In the genomic region with DNA sequence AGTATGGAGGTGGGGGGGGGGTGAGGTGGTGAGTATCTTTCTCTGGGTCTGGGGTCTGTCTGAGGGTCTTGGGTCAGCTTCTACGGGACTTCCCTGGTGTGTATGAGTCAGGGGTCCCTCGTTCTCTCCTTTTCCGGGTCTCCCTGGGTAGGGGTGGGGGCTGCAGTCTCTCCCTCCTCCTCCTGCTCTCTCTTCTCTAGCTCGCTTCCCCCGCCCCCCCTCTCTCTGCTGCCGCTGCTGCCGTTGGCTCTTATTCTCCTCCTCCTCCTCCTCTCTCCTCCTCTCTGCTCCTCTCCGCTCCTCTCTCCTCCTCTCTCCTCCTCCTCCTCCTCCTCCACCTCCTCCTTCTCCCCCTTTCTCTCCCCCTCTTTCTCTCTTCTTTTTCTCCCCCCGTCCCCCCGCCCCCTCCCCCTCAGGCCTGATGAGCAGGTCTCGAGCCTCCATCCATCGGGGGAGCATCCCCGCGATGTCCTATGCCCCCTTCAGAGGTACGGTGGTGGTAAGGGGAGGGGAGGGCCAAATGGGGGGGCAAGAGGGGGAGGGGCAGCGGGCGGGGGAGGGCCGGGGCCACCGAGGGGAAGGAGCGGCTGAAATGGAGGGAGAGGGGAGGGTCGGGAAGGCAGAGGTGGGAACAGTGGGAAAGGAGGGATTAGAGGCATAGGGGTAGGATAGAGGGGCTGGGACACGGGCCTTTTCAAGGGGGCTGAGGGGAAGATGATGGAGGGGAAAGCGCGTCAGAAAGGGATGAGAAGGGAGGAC, we compare ENCODE assay signal across 8 mouse cellular contexts. TPM values are rescaled to one million over a fixed set of nuclear protein-coding genes. Genes with fewer than 3 reads are reported as not detected.
DNase-seq lines count a peak whose midpoint lies in the region; ATAC-seq and TF ChIP-seq lines count a peak whose summit lies in the region.

A gene (plus strand): TSS at position 223 of the 759 bp plus-strand sequence.

- under 1% methylated on average over 18 of the region's 24 CpGs for WGBS in hindbrain, embryonic 12.5 days
- WGBS in limb, embryonic 12.5 days = 1% methylated on average over 22 of the region's 24 CpGs
- WGBS in neural tube, embryonic 13.5 days = 2% methylated on average over 23 of the region's 24 CpGs

- peaks cover 10% of the 10 kb centered on the region; the same call in 1 of the 2 replicates for H3K36me3 ChIP-seq in hindbrain, embryonic 12.5 days
- H3K36me3 ChIP-seq in limb, embryonic 12.5 days = peaks cover 22% of the 10 kb centered on the region
- H3K36me3 ChIP-seq in neural tube, embryonic 13.5 days = peaks cover 13% of the 10 kb centered on the region

- H3K4me2 ChIP-seq in hindbrain, embryonic 12.5 days (replicated peaks) = peak within 1 kb of the TSS; percentile 82
- H3K4me2 ChIP-seq in limb, embryonic 12.5 days = peak within 1 kb of the TSS; percentile 85
- H3K4me2 ChIP-seq in neural tube, embryonic 13.5 days = peak within 1 kb of the TSS; percentile 83

- H3K9me3 ChIP-seq in hindbrain, embryonic 12.5 days (replicated peaks) = no peaks in the 10 kb centered on the region
- H3K9me3 ChIP-seq in limb, embryonic 12.5 days = no peaks in the 10 kb centered on the region
- no peaks in the 10 kb centered on the region for H3K9me3 ChIP-seq in neural tube, embryonic 13.5 days

- H3K27ac ChIP-seq in layer of hippocampus, adult 2 months = peak within 1 kb of the TSS; percentile 99
- H3K27ac ChIP-seq in hindbrain, embryonic 12.5 days = peak within 1 kb of the TSS; percentile 98
- H3K27ac ChIP-seq in limb, embryonic 12.5 days = peak within 1 kb of the TSS; percentile 95
- H3K27ac ChIP-seq in neural tube, embryonic 13.5 days (replicated peaks) = peak within 1 kb of the TSS; percentile 97

- H3K4me3 ChIP-seq in layer of hippocampus, adult 2 months = peak within 1 kb of the TSS; percentile 65
- H3K4me3 ChIP-seq in hindbrain, embryonic 12.5 days = peak within 1 kb of the TSS; percentile 56
- H3K4me3 ChIP-seq in limb, embryonic 12.5 days (replicated peaks) = peak within 1 kb of the TSS; percentile 69
- peak within 1 kb of the TSS; percentile 66 for H3K4me3 ChIP-seq in neural tube, embryonic 13.5 days

- no peak for ATAC-seq in hindbrain, embryonic 12.5 days (ENCODE audit: low FRiP score)
- ATAC-seq in limb, embryonic 12.5 days (ENCODE audit: insufficient number of reproducible peaks, insufficient read depth, low FRiP score, low TSS enrichment, low read depth) = no peak
- no peak for ATAC-seq in neural tube, embryonic 13.5 days (ENCODE audit: low read depth)

- peaks cover 55% of the 10 kb centered on the region for H3K4me1 ChIP-seq in hindbrain, embryonic 12.5 days
- peaks cover 57% of the 10 kb centered on the region for H3K4me1 ChIP-seq in limb, embryonic 12.5 days (replicated peaks)
- H3K4me1 ChIP-seq in neural tube, embryonic 13.5 days (replicated peaks) = peaks cover 71% of the 10 kb centered on the region

- TF ChIP-seq CTCF in layer of hippocampus, adult 2 months (conservative IDR thresholded peaks at IDR 0.05) = no peak

- no peaks in the 10 kb centered on the region for H3K27me3 ChIP-seq in hindbrain, embryonic 12.5 days
- H3K27me3 ChIP-seq in limb, embryonic 12.5 days = no peaks in the 10 kb centered on the region
- no peaks in the 10 kb centered on the region for H3K27me3 ChIP-seq in neural tube, embryonic 13.5 days

- DNase-seq in layer of hippocampus, adult 2 months (ENCODE audit: low spot score in 2 of 2) = peak in 1 of 2 experiments; percentile 58
- DNase-seq in layer of hippocampus, adult 11-12 months (ENCODE audit: low spot score) = no peak
- peak; percentile 55 to 76 for DNase-seq in adrenal gland, adult (ENCODE audit: inconsistent age in 2 of 2, low spot score in 1 of 2)
- DNase-seq in embryo, embryonic 10.5 days (ENCODE audit: low spot score) = peak; percentile 76
- DNase-seq in ovary, postnatal 14 days (ENCODE audit: low spot score) = no peak

- H3K9ac ChIP-seq in hindbrain, embryonic 12.5 days = peak within 1 kb of the TSS; percentile 88
- peak within 1 kb of the TSS; percentile 80 for H3K9ac ChIP-seq in limb, embryonic 12.5 days (replicated peaks)
- H3K9ac ChIP-seq in neural tube, embryonic 13.5 days = peak within 1 kb of the TSS; percentile 91

RNA-seq across cellular contexts. Expression of the gene that starts here (rescaled TPM):
- 100 to 1,000 TPM; 463 to 497 TPM for total RNA-seq in layer of hippocampus, adult 2 months (2021)
- 4.2 and 4.4 TPM in 2 replicates for polyA plus RNA-seq in hindbrain, embryonic 12.5 days (2016; fragmentation: Nextera tagmentation; extraction: Ambion mirVana)
- 3.4 and 4.0 TPM in 2 replicates for polyA plus RNA-seq in limb, embryonic 12.5 days (2016; fragmentation: Nextera tagmentation; extraction: Ambion mirVana)
- polyA plus RNA-seq in neural tube, embryonic 13.5 days (2015; fragmentation: Nextera tagmentation; extraction: Ambion mirVana) = 4.1 and 4.9 TPM in 2 replicates

Comparison
In these comparisons a context has a peak if more than half of its experiments do, and no peak if none do; other contexts are left out.
1. DNase-seq: peak in adrenal gland, adult (2 of 2) and embryo, embryonic 10.5 days (single experiment); none in layer of hippocampus, adult 11-12 months (single experiment) and ovary, postnatal 14 days (single experiment).
2. Peak in every context shown above with its lines, with median percentiles within 50 percentile points of each other: H3K27ac ChIP-seq, H3K4me3 ChIP-seq, H3K4me2 ChIP-seq and H3K9ac ChIP-seq.